Mouse (Mus musculus): ENCODE measurements around the gene Rpl13.
"Not testable (repeated sequence)": the region's sequence is repeated elsewhere in the genome, so short reads cannot be mapped to it uniquely, and the experiment has no call there.

The Rpl13 gene

DNA sequence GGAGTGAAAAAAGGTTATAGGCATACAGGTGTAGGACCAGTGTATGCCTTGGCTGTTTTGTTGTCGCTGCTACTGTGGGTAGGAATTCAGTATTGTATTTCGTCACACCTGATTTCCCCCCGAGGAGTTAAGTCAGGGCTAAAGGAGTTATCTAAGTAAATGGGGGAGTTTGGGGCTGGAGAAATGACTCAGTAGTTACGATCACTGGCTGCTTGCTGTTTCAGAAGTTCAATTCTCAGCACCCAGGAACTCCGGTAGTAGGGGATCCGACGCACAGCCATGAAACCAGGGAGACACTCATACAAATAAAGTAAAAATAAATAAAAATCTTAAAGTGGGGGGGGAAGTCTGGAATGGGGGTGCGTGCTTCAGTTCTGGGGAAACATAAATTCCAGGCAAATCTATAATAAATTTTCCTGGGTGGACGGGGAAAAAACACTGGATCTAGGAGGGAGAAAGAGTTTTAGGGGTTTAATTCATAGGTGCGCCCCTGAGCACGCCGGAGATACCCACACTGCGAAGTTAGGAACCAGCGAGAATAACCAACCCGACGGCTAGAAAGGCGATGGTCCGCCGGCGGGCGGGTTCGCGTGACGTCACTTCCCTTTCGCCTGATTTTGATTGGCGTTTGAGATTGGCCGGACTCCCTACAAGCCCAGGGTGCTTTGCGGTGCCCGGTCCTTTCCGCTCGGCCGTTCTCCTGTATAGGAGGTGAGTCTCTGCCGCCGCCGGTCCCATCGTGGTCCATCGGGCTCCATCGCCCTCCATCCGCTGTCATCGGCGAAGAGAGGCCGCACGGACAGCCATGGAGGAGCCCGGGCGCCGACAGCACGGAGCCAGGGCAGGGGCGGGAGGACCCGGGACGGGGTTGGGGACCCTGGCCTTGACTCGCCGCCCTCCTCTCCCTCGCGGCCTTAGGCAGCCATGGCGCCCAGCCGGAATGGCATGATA is at the start of gene Rpl13:
Gene Rpl13, plus strand, starts transcription at position 616 of the 951 bp plus-strand sequence.
- ATAC-seq (ENCODE audit: low TSS enrichment): peak; percentile 93

DNA sequence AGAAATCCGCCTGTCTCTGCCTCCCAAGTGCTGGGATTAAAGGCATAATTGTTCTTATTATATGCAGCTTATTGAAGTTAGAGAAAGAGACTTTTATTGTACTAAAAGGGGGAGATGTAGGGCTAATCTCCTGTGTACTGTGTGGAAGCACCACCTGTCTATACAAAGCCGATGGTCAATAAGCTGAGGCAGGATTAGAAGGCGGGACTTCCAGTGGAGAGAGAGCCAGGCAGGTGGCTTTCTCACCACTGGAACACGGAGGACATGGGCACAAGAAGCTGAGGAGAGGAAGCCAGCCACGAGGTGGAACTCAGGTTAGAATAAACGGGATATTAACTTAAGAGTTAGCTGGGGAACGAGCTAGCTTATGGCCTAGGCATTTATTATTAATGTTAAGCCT is 39.4 kb upstream of the Rpl13 start, which contains the start of gene Spg7:
Gene Spg7, plus strand, starts transcription at position 222 of the 400 bp plus-strand sequence.
- ATAC-seq (ENCODE audit: low TSS enrichment): no peak

DNA sequence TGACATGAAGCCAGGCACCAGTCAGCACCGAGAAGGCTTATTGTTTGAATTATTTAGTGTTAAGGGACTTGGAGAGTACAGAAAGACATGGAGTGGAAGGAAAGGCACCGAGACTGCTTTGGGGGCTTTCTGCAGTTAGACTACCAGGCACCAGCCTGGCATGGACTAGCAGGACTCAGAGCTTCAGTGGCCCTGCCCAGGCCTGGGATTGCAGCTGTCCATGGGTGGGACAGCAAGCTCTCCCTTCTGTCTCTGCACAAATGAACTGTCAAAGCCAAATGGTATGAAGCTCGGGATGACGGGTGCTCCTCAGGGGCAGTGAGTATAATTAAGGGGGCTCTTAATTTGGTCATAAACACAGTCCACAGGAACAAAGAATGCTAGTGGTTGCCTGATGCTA is 38.1 kb upstream of the Rpl13 start:
- no peak for ATAC-seq (ENCODE audit: low TSS enrichment)

DNA sequence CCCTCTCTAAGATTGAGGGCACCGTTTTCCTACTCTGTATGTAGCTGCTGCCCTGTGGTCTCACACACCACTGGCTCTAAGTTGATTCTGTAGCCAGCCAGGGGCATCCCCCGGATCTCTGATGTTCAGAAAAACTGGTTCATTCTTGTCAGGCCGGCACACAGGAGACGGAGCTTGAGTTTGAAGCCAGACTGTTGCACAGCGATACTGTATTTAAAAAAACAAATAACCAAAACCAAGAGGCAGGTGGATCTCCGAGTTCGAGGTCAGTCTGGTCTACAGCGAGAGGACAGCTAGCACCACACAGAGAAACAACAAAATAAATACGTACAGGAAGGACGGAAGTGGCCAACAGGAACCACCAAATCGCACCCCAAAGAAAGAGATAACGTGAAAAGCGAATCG is 37.3 kb upstream of the Rpl13 start:
- ATAC-seq (ENCODE audit: low TSS enrichment): peak; percentile 29; the same call in 1 of the 2 replicates

DNA sequence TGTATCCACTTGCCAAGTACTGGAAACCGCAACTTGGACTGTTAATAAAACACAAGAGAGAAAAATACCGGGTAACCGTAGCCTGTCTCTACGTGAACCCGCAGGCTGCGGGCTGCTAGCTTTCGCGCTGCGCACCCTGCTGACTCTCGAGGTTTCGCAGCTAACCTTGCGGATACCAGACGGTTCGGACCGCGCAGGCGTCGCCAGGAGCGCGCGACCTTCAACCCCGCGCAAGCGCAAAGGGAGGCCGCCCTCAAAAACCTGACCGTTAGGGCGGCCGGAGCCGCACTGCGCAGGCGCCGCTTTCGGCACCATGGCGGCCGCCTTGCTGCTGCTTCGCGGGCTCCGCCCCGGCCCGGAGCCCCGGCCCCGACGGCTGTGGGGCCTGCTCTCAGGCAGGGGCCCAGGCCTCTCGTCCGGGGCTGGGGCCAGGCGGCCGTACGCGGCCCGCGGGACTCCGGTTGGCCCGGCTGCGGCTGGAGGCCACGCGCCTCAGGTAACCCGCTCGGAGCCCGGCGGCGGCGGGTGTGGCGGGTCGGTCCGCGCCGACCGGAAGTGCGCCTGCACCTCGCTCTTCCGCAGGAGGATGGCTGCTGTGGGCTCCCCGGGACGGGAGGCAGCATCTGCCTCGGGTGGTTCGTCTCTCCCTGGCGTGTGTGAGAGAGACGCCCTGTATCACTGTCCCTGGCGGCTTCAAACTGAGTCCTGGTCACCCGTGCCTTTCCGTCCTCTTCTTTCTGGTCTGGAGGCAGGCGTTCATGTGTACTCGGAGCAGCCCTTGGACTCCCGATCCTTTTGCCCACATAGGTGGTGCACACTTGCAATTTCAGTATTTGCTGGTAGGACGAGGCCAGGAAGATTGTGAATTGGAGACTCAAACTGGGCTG is 36.7 kb upstream of the Rpl13 start:
- peak; percentile 92 for ATAC-seq (ENCODE audit: low TSS enrichment)

DNA sequence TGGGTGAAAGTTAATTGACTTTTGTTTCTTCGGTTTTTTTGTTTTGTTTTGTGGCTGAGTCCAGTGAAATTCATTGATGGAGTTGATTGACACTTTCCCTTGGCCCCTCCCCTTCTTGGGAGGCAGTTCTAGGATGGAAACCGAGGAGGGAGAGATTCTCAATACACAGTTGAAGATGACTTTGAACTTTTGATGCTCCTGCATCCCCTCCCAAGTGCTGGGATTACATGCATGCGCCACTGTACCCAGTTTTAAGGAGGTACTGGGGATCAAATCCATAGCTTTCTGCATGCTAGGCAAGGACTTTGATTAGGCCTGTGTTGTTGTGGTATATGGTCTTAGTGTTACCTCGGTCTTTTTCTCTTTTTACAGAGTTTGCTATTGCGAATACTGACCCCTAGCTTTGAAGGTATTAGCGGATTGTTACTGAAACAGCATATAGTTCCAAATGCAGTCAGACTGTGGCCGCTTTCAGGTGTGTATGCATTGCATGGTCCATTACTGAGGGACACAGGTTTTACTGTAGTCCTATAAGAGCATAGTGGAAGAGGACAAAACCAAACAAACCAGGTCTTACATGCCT is 36.0 kb upstream of the Rpl13 start:
- no peak; the same call in 1 of the 2 replicates for ATAC-seq (ENCODE audit: low TSS enrichment)

DNA sequence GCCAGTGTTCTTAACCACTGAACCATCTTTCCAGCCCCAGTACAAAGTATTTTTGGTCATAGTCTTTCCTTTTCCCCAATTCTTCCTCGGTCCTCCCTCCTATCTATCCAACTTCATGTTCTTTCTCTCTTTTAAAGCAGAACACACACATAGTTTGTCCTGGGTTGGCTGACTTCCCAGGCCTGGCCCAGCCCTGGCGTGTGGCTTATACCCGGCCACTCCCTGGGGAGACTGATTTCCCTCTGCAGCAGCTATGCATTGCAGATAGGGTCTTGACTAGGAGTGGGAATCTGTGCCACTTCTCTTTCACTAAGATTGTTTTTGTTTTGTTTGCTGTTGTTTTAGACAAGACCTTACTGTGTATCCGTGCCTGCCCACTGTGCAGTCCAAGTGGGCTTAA is 31.0 kb upstream of the Rpl13 start:
- no peak for ATAC-seq (ENCODE audit: low TSS enrichment)

DNA sequence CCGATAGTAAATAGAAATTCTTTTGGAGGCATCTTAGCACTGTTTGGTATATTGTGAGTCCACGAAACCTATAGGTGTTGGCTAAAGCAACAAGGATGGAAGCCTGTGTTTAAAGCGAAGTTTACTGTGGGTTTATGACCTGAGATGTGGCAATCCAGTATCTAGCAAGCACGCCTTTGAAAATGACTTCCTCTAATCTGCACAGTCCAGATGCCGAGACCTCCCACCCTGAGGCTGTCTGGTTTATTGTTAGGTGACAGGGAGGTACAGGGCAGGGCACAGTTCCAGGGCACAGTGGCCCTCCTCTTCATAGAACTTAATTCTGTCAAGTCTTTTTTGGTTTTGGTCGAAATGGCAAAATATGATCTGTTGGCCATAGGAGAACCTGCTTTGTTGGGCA is 24.9 kb upstream of the Rpl13 start:
- no peak for ATAC-seq (ENCODE audit: low TSS enrichment)

DNA sequence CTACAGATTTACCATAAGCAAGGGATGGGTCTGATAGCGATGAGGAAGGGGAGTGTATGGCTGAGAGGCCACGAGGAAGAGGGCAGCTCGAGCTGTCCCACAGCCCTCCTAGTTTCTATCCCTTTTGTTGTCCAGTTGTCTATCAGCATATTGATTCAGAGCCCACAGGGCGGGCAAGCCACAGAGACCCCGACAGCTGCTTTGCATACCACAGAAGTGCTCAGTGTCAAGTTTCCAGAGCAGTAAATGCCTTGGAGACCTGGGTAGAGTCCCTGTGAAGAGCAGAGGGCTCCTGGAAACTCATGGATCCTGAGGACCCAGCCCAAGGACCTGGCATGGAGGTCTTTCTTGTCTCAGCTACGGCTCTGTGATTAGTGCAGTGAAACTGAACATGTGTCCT is 19.2 kb upstream of the Rpl13 start:
- no peak for ATAC-seq (ENCODE audit: low TSS enrichment)

DNA sequence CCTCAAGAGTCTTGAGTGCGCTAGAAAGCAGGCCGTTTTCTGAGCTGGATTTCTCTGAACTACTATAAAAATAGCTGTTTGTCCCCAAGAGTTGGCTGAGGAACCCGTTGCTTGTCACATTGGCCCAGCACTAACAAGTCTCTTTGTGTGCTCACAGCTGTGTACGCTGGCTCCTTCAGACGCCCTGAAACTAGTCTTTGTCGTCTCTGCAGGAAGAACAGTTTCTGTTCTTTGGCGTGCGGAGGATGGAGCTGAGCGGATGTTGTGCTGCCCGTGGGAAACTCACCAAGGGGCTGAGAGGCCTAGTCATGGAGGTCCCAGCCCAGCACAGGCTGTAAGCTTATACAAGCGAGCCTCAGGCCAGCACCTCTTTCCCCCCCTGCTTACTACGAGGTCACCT is 18.5 kb upstream of the Rpl13 start:
- ATAC-seq (ENCODE audit: low TSS enrichment): peak; percentile 78

DNA sequence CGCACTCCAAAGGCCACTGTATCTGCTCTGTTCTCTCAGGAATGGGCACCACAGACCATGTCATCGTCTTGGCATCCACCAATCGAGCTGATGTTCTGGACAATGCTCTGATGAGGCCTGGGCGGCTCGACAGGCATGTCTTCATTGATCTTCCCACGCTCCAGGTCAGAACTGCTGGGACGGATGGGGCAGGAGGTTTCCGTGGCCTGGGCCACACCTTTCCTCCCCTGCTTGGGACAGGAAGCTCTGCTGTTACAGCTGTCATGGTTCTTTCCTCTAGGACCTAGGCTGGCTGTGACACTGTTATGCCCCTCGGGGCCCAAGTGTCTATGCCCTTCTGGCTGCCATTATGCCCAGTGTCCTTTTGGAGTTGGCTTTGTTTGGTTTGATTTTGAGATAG is 14.9 kb upstream of the Rpl13 start:
- no peak for ATAC-seq (ENCODE audit: low TSS enrichment)

DNA sequence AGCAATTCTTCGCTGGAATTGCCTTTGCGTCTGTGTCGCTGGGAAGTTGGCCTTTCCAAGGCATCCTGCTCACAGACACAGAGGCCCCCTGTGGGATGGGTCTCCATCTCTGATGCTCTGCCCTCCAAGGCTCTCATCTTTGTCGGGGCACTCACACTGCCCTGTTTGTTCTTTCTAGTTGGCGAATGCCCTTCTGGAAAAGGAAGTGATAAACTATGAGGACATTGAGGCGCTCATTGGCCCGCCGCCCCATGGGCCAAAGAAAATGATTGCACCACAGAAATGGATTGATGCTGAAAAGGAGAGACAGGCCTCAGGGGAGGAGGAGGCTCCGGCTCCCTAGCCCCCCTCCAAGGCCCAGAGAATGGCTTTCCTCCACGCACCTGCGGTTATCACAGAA is 4.9 kb upstream of the Rpl13 start:
- ATAC-seq (ENCODE audit: low TSS enrichment): no peak

DNA sequence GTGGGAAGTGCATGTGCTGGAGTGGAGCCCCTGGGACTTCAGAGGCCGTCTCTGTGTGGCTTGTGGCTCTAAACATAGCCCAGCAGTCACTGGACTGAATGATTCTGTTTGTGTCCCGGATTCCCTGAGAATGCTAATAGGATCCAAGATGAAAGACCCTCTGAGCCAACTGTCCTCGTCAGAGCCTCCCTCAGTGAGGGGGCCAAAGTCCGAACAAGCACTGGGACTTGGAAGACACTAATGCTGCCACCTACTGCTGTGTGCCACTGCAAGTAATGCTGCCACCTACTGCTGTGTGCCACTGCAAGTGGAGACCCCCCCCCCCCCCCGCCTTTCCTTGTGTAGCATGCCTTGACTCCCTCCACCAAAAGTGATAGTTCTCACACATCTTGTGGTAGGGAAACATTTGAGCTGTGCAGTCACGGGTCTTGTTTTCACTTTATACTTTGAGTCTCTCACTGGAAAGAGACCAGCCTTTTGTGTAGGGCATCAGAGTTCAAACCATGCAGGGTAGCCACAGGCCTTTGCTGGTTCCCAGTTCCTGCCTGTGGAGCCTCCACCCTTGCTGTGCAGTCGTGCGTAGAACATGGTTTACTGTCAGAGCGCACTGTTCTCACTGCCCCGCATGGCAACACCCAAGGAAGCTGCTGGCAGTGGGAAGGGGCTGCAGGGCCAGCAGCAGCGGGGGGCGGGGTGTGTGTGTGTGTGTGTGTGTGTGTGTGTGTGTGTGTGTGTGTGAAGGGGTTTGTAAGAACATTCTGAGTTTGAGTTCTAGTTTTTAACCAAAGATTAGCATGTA is 4.2 kb upstream of the Rpl13 start:
- ATAC-seq (ENCODE audit: low TSS enrichment): no peak

DNA sequence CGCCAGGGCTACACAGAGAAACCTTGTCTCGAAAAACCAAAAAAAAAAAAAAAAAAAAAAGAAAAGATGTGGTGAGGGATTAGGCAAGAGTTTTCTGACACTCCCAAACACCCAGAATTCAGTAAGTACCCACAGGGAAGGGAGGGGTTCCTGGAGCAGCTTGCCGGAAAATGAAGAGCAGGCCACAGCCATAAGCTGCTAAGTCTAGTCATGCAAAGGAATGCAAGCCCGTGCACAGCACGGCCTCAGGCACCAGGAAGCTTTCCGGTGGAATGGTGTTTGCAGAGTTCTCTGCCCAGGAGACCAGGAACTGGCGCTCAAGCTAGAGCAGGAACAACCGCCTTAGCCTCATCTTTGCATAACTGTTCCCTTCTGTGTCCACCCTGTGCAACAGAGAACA is 1.9 kb upstream of the Rpl13 start:
- no peak for ATAC-seq (ENCODE audit: low TSS enrichment)

DNA sequence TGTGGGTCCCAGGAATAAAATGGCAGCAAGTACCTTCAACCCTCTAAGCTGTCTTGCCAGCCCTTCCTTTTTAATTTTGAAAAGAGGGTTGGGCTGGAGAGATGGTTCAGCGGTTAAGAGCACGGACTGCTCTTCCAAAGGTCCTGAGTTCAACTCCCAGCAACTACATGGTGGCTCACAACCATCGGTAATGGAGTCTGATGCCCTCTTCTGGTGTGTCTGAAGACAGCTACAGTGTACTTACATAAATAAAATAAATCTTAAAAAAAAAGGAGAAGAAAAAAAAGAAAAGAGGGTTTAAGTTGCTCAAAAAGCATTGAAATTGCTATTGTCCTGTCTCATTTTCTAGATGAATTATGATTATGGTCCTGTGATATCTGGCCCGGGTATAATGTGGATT is 906 bp upstream of the Rpl13 start:
- no peak for ATAC-seq (ENCODE audit: low TSS enrichment)

DNA sequence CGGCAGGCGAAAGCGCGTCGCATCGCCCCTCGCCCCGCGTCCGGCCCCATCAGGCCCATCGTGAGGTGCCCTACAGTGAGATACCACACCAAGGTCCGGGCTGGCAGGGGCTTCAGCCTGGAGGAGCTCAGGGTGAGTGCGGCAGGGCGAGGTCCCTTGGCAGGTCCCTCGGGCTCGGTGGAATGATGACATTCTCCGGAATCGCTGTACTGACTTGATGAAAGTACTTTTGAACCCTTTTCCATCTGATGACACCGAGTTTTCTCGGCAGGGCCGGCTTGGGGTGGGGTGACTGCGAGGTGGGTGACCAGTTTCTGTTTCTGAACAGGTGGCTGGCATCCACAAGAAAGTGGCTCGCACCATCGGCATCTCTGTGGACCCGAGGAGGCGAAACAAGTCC is 705 bp downstream of the Rpl13 start:
- ATAC-seq (ENCODE audit: low TSS enrichment): not testable (repeated sequence)

DNA sequence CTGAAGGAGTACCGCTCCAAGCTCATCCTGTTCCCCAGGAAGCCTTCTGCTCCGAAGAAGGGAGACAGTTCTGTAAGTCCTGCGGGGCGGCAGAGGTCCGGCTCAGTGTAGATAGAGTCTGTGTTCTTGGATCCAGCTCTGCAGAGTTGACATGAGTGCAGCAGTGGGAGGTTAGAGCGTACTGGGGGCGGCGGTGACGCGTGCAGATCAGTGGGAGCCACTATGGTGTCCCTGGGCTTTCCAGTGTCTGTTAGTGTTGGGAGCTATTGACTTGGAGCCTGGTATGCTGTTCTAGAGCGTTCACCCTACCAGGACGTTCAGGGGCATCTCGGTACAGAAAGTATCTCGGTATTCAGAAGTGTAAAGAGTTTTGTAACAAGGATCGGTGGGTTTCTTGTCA is 1.1 kb downstream of the Rpl13 start:
- no peak for ATAC-seq (ENCODE audit: low TSS enrichment)

DNA sequence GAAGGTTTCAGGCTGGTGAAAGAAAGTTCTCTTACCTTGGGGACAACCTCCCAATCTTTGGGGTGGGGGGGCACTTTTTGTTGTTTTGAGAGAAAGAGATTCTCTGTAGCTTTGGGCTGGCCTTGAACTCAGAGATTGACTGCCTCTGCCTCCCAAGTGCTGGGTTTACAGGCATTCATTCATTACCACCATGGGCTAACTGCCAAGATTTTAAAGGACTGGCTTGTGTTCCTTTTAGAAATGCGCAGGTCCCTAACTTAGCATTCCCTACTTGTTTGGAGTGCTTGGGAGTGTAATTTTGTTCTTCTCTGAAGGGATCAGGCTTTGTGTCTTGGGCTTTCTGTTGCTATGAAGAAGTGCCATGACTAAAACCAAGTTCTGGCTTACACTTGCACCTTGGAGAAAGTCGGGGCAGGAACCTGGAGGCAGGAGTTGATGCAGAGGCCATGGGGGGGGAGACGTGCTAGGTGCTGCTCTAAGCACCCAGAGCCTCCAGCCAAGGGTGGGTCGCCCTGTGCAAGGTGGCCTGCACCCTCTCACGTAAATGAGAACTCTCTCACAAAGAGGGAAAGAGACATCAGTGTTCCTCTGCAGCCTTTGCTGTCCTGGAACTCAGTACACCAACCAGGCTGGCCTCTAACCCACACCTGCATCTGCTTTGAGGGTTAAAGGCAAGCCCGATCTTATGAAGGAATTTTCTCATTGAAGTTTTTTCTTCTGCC is 2.1 kb downstream of the Rpl13 start:
- no peak for ATAC-seq (ENCODE audit: low TSS enrichment)

DNA sequence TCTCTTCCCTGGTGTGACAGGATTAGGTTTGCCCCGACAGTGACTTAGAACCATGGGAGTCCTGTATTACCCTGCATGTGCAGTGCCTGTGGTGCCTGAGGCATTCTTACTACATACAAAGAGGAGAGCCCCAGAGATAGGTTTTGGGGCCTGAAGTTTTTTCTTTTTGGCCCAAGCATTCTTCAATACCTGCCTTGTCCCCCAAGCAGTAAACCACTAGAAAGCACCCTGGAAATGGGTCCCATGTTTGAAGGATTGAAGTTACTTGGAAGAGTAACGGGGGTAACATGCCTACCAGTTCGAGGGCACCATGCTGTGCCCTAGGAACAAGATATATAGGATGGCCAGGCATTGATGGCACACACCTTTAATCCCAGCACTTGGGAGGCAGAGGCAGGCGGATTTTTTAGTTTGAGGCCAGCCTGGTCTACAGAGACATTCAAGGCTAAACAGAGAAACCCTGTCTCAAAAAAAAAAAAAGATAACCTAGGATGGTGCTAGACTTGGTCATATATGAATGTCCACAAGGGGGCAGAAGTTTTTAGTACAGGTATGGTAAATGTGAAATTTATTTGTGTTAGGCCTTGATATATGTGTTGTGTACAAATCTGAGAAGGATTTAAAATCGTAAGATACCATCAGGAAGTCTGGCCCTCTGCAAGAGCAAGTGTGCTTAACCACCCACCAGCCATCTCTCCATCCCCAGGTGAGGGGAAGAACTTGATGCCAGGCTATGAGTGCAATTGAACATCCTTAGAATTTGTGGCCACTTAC is 3.6 kb downstream of the Rpl13 start:
- no peak for ATAC-seq (ENCODE audit: low TSS enrichment)

DNA sequence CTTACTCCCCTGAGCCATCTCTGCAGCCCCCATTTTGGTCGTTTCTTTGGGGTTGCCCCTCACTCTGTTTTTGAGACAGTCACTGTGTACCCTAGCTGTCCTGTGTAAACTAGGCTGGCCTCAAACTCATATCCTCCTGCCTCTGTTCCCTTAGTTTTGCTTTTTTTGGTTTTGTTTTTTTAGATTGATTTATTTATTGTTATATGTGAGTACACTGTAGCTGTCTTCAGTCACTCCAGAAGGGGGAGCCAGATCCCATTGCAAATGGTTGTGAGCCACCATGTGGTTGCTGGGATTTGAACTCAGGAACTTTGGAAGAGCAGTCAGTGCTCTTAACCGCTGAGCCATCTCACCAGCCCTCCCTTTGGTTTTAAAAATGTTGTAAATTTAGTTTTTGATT is 4.4 kb downstream of the Rpl13 start:
- ATAC-seq (ENCODE audit: low TSS enrichment): no peak
